Mouse (Mus musculus): ENCODE measurements at regions not wholly inside any gene's neighbourhood (a gene's known extent, or its start where the extent isn't known, plus 50 kb on each side); places are given as distances from the start of the nearest gene placed in this dataset.

DNA sequence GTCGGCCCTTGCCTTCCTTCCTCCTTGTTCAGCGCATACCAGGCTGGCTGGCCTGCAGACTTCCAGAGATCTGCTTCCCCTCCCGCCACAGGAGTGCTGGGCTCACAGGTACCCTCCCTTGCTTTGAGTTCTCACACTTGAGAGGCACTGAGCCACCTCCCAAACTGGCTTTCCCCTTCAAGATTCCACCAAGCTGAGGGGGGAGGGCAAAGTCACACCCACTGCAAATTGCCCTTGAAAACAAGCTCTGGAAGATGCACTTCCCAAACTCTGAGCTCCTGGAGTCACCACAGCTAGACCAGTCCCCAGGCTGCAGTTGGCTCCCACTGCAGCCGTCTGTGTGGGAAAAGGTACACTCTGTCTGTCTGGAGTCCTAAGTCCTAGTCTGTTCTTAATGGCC, 142.1 kb upstream of the Slc22a12 start:
- ATAC-seq (replicated peaks in 1 of 2; ENCODE audit: insufficient read depth in 1 of 2, low FRiP score in 2 of 2, low TSS enrichment in 1 of 2, low read depth in 1 of 2, poor library complexity in 2 of 2, severe bottlenecking in 2 of 2), result no peak

DNA sequence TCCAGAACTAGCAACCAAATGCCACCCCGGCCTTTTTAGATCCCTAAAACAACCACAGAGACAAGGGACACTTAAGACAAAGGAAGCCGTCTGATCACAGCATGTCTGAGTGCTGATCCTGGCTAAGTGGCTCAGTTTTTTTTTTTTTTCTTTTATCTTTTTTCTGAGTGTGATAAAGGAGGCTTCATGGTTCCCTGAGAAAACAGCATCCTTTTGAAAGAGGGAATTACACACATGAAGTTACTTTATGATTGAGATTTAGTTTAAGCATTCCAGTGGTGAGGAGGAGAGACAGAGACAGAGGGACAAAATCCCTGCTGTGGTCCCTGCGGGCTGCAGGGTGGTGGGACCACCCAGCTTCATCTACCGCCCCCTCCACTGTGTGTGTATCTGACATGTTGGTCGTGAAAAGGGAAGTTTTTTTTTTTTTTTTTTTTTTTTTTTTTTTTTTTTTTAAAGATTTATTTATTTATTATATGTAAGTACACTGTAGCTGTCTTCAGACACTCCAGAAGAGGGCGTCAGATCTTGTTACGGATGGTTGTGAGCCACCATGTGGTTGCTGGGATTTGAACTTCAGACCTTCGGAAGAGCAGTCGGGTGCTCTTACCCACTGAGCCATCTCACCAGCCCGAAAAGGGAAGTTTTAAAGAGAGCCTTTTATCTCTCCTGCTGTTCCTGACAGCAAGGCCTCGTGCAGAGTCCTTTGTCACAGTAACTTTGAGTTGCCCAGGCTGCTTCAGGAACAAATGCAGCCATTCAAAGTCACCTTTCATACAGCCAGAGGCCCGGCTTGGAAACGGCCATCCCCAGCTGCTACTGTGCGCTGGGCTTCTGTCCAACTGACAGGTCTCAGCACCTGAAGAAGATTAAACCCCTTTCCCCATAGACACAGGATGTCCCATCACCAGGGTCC, 136.8 kb upstream of the Slc22a12 start:
- ATAC-seq (replicated peaks in 1 of 2; ENCODE audit: insufficient read depth in 1 of 2, low FRiP score in 2 of 2, low TSS enrichment in 1 of 2, low read depth in 1 of 2, poor library complexity in 2 of 2, severe bottlenecking in 2 of 2), result peak in 1 of 2 experiments; percentile 41; a peak in 1 of 4 replicates

DNA sequence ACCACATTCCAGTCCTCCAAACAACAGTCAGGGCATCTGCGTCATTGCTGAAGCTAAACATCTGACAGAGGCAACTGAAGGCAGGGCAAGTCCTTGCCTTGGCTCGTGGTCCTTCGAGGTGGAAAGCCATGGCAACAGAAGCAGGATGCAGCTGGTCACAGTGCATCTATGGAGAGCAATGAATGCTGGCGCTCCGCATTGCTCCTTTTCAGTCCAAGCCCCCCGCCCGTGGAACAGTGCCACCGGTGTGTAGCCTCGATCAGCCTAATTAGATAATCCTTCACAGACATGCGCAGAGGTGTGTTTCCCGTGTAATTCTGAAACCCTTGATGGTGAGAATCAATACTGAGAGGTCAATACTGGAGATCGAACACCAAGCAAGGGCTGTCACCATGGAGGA, 134.7 kb upstream of the Slc22a12 start:
- no peak for ATAC-seq (replicated peaks in 1 of 2; ENCODE audit: insufficient read depth in 1 of 2, low FRiP score in 2 of 2, low TSS enrichment in 1 of 2, low read depth in 1 of 2, poor library complexity in 2 of 2, severe bottlenecking in 2 of 2)

DNA sequence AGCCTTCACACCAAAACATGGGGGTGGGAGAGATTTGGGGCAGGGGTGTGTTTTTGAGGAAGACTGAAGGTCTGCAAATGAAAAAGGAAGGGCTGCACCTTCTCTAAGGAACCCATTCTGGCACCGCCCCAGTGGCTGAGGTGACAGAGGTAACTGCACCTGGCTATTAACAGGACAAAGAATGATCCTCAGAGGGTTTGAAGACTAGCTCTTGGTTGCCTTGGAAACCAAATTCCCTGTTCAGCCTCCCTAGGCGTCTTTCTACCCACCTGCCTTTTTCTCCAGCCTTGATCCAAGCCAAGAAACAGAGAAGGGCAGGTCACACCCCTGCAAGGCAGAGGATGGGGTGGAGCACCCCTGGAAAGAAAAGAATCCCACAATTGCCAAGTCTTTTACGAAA, 132.8 kb upstream of the Slc22a12 start:
- no peak for ATAC-seq (replicated peaks in 1 of 2; ENCODE audit: insufficient read depth in 1 of 2, low FRiP score in 2 of 2, low TSS enrichment in 1 of 2, low read depth in 1 of 2, poor library complexity in 2 of 2, severe bottlenecking in 2 of 2)

DNA sequence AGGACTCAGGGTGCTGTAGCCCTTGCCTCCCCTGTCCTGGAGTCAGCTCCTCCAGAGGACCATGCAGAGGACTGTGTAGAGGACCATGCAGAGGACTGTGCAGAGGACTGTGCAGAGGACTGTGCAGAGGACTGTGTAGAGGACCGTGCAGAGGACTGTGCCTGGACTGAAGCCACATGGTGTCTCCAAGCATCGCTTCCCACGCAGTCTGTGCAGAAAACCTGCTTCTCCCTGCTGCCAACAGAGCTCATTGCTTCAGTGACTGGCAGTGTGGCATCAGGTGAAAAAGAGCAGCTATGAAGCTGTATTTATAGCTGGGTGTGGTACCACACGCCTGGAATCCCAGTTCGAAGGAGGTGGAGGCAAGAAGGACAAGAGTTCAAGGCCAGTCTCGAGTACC, 128.9 kb upstream of the Slc22a12 start:
- no peak for ATAC-seq (replicated peaks in 1 of 2; ENCODE audit: insufficient read depth in 1 of 2, low FRiP score in 2 of 2, low TSS enrichment in 1 of 2, low read depth in 1 of 2, poor library complexity in 2 of 2, severe bottlenecking in 2 of 2)

DNA sequence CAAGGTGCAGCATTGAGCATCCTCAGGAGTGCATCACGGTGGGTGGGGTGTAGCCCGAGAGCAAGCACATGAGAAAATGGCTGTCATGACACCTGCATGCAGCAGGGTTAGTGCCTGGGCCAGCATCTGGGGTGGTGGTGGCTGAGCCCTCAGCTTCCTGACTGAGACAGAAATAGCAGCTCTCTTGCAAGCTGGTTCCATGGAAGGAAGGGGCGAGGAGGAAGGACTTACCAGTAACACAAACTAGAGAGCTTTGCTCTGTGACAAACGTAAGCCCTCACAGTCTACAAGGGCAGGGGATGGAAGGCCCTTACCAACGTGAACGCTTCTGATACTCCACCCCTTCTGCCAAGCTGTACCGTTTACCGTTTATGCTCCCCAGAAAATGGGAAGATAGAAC, 127.0 kb upstream of the Slc22a12 start:
- ATAC-seq (replicated peaks in 1 of 2; ENCODE audit: insufficient read depth in 1 of 2, low FRiP score in 2 of 2, low TSS enrichment in 1 of 2, low read depth in 1 of 2, poor library complexity in 2 of 2, severe bottlenecking in 2 of 2), result peak; percentile 49 to 58

DNA sequence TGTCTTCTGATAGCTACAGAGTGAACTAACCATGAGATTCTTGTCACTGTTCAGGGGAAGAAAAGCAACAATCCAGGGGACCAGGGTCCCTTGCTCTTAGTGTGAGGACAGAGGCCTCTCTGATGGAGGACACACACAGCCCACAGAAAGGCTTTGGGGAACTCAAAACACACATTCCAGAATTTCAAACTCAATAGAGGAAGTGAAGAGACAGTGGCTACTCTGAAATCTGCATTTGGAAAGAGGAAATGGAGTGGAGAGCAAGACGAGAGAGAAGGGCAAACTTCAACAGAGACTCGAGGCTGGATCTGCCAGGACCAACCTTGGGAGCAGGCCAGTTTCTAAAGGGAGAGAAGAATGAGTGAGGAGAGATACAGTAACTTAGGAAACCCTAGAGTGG, 125.7 kb upstream of the Slc22a12 start:
- ATAC-seq (replicated peaks in 1 of 2; ENCODE audit: insufficient read depth in 1 of 2, low FRiP score in 2 of 2, low TSS enrichment in 1 of 2, low read depth in 1 of 2, poor library complexity in 2 of 2, severe bottlenecking in 2 of 2), result peak in 1 of 2 experiments; percentile 37; a peak in 2 of 4 replicates

DNA sequence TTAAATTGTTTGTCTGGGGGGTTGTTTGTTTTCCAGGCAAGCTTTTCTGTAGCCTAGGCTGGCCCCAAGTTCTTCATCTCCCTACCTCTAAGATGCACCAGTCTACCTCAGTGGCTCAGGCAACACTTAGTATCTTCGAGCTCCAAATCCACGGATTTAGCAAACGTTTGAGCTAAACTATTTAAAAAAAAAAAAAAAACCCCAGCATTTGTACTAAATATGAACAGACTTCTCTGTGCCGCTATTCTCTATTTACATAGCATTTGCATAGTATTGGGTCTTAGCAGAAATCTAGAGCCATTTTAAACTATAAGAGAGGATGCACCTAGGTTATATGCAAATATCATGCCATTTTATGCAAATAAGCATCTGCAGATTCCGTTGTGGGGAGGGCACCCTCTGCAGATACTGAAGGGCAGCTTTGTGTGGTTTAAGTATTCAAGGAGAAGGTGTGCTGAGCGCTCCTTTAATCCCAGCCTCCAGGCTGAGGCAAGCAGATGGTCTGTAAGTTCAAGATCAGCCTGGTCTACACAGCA, 123.4 kb upstream of the Slc22a12 start:
- ATAC-seq (replicated peaks in 1 of 2; ENCODE audit: insufficient read depth in 1 of 2, low FRiP score in 2 of 2, low TSS enrichment in 1 of 2, low read depth in 1 of 2, poor library complexity in 2 of 2, severe bottlenecking in 2 of 2), result no peak

DNA sequence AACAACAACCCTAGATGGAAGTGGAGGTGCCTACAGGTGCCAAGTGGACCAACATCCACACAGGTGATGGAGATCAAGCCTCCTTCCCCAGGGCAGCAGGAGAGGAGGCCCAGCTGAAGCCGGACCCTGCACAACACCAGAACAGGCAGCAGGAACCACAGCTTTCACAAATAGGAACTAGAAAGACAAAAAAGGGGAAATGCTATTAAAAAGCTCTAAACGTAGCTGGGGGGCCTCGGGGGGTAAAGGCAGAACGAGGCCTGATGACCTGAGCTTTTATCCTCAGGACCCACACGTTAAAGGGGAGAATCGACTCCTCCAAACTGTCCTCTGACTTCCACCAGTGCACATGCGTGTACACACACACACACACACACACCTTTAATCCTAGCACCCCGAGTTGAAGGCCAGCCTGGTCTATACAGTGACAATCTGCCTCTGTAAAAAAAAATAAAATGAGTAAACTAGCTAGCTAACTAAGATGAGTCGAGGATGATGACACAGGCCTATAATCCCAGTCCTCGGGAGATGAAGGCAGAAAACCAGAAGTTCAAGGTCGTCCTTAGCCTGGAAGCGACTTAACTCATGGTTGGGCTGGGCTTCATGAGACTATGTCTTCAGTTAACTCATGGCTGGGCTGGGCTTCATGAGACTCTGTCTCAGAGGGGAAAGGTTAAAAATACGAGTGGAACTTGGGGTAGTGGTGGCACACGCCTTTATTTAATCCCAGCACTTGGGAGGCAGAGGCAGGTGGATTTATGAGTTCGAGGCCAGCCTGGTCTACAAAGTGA, 122.6 kb upstream of the Slc22a12 start:
- no peak for ATAC-seq (replicated peaks in 1 of 2; ENCODE audit: insufficient read depth in 1 of 2, low FRiP score in 2 of 2, low TSS enrichment in 1 of 2, low read depth in 1 of 2, poor library complexity in 2 of 2, severe bottlenecking in 2 of 2)

DNA sequence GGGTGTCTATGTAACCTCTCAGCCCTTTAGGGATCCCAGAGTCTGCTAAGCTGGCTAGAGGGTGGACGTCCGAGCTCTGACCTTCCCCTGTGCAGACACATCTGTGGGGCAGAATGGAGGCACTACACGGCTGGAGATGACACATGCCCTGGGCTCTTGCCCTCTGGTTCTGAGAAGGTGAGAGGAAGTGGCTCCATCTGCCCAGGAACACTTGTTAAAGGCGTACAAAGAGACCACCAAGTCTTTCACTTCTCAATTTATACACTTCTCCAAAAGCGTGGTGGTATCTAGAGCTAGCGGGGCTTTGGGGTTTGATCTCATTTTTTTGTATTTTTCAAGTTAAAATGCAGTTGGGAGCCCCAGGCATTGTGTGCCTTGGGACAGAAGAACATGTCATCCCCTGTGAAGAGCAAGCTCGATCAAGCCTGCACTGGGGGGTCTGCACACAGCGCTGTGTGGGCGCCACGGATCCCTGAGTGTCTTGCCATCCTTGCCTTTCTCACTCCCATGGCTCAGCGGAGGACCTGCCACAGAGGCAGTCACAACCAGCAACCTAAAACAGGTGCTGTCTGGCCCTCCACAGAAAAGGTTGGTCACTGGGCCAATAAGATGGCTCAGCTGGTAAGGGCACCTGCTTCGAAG, 121.6 kb upstream of the Slc22a12 start:
- no peak for ATAC-seq (replicated peaks in 1 of 2; ENCODE audit: insufficient read depth in 1 of 2, low FRiP score in 2 of 2, low TSS enrichment in 1 of 2, low read depth in 1 of 2, poor library complexity in 2 of 2, severe bottlenecking in 2 of 2)

DNA sequence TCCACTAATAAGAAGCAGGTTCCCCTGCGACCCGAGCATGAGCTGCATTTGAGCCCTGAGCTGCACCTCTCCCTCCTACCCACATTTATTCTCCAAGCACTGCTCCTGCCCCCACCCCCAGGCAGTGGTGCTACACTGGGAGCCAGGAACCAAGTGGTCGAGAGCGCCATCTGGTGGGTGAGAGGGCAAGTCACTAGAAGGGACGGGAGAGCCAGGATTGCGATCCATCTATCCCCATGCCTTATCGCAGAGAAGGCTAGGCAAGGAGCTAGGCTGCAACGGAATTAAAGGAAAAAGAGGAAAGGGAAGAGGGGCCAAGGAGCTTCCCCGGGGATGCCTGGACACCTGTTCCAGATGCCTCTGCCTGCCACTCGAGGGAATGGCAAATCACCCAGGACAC, 120.6 kb upstream of the Slc22a12 start:
- peak in 1 of 2 experiments; percentile 67; a peak in 1 of 4 replicates for ATAC-seq (replicated peaks in 1 of 2; ENCODE audit: insufficient read depth in 1 of 2, low FRiP score in 2 of 2, low TSS enrichment in 1 of 2, low read depth in 1 of 2, poor library complexity in 2 of 2, severe bottlenecking in 2 of 2)

DNA sequence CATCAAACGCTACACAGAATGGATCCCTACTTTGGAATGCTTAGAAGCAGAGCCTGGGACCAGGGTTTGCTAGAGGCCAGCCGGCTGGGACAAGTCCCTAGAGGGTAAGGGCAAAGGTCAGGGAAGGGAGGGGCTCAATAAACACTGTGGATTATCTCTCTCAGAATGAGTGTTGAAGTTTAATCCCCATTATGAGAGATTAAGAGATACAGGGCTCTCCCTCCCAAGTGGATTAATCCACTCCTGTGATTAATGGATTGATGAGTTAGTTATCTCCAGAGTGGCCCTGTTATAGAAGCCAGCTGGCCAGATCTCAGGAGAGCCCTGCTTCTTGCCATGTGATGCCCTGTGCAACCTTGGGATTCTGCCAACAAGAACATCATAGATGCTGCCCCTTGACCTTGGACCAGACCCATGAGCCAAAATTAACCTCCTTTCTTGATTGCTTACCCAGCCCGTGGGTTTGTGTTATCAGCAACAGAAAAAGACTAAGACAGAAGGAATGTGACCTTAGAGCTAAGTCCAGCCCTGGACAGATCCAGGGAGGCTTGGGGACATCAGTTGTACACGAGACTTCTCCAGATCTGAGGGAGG, 119.6 kb upstream of the Slc22a12 start:
- no peak for ATAC-seq (replicated peaks in 1 of 2; ENCODE audit: insufficient read depth in 1 of 2, low FRiP score in 2 of 2, low TSS enrichment in 1 of 2, low read depth in 1 of 2, poor library complexity in 2 of 2, severe bottlenecking in 2 of 2)

DNA sequence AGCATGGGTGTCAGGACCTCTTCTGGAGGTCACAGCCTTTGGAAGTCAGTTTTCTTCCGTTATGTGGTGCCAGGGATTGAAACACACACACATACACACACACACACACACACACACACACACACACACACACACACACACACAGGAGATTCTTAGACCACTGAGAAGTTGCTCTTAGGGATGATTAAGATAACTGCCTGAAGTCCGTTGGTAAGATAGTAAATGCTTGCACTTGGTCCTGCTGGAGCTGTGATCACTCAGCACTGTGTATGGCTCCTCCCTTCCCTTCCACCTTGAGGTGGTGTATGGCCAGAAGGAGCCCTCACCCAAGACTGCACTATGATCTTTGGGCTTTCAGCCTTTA, 118.7 kb upstream of the Slc22a12 start:
- no peak for ATAC-seq (replicated peaks in 1 of 2; ENCODE audit: insufficient read depth in 1 of 2, low FRiP score in 2 of 2, low TSS enrichment in 1 of 2, low read depth in 1 of 2, poor library complexity in 2 of 2, severe bottlenecking in 2 of 2)

DNA sequence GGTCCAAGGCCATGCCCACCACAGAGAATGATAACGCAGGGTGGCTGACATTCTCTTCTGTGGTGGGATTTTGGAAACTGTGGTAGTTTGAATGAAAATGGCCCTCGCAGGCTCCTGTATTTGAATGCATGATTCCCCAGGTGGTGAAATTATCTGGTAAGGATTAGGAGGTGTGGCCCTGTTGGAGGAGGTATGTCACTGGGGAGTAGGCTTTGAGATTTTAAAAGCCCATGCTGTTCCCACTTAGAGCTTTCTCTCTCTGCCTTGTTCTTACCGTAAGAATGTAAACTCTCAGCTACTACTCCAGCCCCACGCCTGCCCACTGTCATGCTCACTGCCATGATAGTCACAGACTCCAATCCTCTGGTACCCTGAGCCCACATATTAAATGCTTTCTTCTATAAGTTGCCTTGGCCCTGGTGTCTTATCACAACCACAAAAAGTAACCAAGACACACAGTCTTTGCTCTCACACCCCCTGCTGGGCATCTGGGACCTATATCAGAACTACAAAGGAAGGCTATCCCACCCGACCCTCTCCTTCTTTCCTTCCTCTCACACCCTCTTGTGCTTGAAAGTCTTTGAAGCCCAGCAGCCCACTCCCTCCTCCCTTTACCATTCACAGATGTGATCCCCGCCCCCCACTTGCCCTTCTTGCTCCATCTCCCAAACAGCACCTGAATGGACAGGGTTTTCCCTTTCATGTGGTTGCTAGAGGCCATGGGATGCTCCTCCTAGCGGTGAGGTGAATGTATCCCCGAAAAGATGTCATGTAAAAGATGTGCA, 118.1 kb upstream of the Slc22a12 start:
- ATAC-seq (replicated peaks in 1 of 2; ENCODE audit: insufficient read depth in 1 of 2, low FRiP score in 2 of 2, low TSS enrichment in 1 of 2, low read depth in 1 of 2, poor library complexity in 2 of 2, severe bottlenecking in 2 of 2), result no peak

DNA sequence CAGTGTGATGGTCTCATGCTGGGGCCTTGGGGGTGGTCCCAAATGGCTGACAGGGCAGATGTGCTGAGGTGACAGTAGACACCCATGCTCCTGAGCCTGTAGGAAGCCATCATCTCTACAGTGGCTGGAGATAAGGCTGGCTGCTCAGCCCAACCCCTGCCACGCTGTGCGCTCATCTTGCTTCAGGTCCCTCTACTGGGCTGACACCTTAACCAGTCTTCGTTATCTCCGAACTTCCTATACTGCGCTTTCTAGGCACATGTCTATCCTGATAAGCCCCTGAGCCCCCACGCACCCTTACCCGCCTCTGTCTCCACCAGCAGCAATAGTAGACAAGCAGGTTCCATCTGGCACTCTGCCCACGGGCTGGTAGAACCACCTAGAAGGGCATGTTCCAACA, 117.3 kb upstream of the Slc22a12 start:
- no peak; a peak in 1 of 4 replicates for ATAC-seq (replicated peaks in 1 of 2; ENCODE audit: insufficient read depth in 1 of 2, low FRiP score in 2 of 2, low TSS enrichment in 1 of 2, low read depth in 1 of 2, poor library complexity in 2 of 2, severe bottlenecking in 2 of 2)

DNA sequence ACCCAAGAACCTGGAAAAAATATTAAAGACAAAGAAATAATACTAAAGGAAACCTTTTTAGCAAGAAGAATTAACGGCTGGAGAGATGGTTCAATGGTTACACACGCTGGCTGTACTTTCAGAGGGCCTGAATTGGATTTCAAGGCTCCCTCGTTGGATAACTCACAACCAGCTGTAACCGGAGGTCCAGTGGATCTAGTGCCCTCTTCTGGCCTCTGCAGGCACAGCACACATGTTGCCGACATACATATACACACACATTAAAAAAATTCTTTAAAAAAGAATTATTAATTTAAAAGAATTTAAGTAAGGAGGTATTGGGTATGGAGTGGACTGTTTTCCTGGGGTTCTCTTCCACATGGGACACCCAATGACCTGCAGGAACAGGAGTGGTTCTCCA, 111.7 kb upstream of the Slc22a12 start:
- no peak for ATAC-seq (replicated peaks in 1 of 2; ENCODE audit: insufficient read depth in 1 of 2, low FRiP score in 2 of 2, low TSS enrichment in 1 of 2, low read depth in 1 of 2, poor library complexity in 2 of 2, severe bottlenecking in 2 of 2)

DNA sequence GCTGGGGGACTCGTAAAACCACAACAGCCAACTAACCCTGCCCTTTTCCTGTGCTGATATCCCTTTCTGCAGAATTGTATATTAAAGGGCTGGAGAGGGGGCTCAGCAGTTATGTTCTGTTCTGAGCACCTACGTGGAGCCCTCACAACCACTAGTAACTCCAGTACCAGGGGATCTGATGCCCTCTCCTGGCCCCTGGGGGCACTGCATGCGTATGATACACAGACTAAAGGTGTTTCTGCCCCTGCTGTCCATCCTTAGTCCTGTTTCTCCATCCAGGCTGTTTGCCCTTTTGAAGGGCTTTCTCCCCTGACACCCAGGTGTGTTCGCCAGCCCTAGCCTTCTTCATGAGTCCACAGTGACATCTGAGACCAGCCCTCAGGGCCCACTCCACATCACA, 109.9 kb upstream of the Slc22a12 start:
- ATAC-seq (replicated peaks in 1 of 2; ENCODE audit: insufficient read depth in 1 of 2, low FRiP score in 2 of 2, low TSS enrichment in 1 of 2, low read depth in 1 of 2, poor library complexity in 2 of 2, severe bottlenecking in 2 of 2), result no peak

Data from hematopoietic stem cell, adult 5-6 weeks (primary cell).